Mouse (Mus musculus): ENCODE data around the gene Cxcl9. TPM values are rescaled to one million over a fixed set of nuclear protein-coding genes. Genes with fewer than 3 reads are reported as not detected.

Cxcl9 gene
- polyA plus RNA-seq, 1 experiment from 2014 or later, result not detected

- H3K27ac ChIP-seq, result no peak overlapping the region
- H3K4me1 ChIP-seq (replicated peaks), result peaks cover 19% of the 10 kb centered on the region
These were observed 15.7 kb downstream of the Cxcl9 start for GRCm38 (mm10) chr5:92312046-92312715.

GRCm38 (mm10) chr5:92309681-92310511 is 18.0 kb downstream of the Cxcl9 start, which contains the start of gene Sdad1:
Gene Sdad1 (minus strand): TSS chr5:92310479.
- peak within 1 kb of the TSS; percentile 71 for H3K4me2 ChIP-seq
- peak within 1 kb of the TSS; percentile 87 for H3K4me3 ChIP-seq
- peak within 1 kb of the TSS; percentile 79 for H3K9ac ChIP-seq
- peak within 1 kb of the TSS; percentile 65 for H3K27ac ChIP-seq
- no peaks in the 10 kb centered on the region for H3K27me3 ChIP-seq
- H3K9me3 ChIP-seq (replicated peaks), result no peaks in the 10 kb centered on the region
- peak; percentile 85 for ATAC-seq (replicated peaks; ENCODE audit: insufficient number of reproducible peaks, insufficient read depth, low FRiP score, low read depth)
- peaks cover 19% of the 10 kb centered on the region for H3K4me1 ChIP-seq (replicated peaks)
- WGBS, result 2% methylated on average over 41 of the region's 41 CpGs
- H3K36me3 ChIP-seq, result peaks cover 4% of the 10 kb centered on the region; the same call in 1 of the 2 replicates

More at GRCm38 (mm10) chr5:92312046-92312715, 15.7 kb downstream of the Cxcl9 start:
- H3K4me2 ChIP-seq, result no peak overlapping the region
- H3K27me3 ChIP-seq, result no peaks in the 10 kb centered on the region
- no peaks in the 10 kb centered on the region for H3K9me3 ChIP-seq (replicated peaks)
- no peaks in the 10 kb centered on the region for H3K36me3 ChIP-seq
- H3K4me3 ChIP-seq, result no peak overlapping the region
- 13% methylated on average over 13 of the region's 13 CpGs for WGBS
- no peak for ATAC-seq (replicated peaks; ENCODE audit: insufficient number of reproducible peaks, insufficient read depth, low FRiP score, low read depth)
- H3K9ac ChIP-seq, result no peak overlapping the region

GRCm38 (mm10) chr5:92304291-92304690 is 23.6 kb downstream of the Cxcl9 start:
- H3K4me1 ChIP-seq (replicated peaks), result peaks cover 11% of the 10 kb centered on the region
- whole genome bisulfite sequencing, result 72% methylated on average over 3 of the region's 3 CpGs
- no peaks in the 10 kb centered on the region for H3K9me3 ChIP-seq (replicated peaks)
- H3K27ac ChIP-seq, result no peak overlapping the region
- no peak overlapping the region for H3K4me3 ChIP-seq
- peaks cover 58% of the 10 kb centered on the region for H3K36me3 ChIP-seq
- H3K27me3 ChIP-seq, result no peaks in the 10 kb centered on the region
- no peak overlapping the region for H3K9ac ChIP-seq
- no peak for ATAC-seq (replicated peaks; ENCODE audit: insufficient number of reproducible peaks, insufficient read depth, low FRiP score, low read depth)
- H3K4me2 ChIP-seq, result no peak overlapping the region

- Histone ChIP-seq H3K4me3 (no peak overlapping the region), H3K27ac (no peak overlapping the region), H3K4me1 (replicated peaks) (no peaks in the 10 kb centered on the region), H3K4me2 (no peak overlapping the region), H3K9me3 (replicated peaks) (no peaks in the 10 kb centered on the region), H3K9ac (no peak overlapping the region), H3K36me3 (peaks cover 74% of the 10 kb centered on the region), H3K27me3 (no peaks in the 10 kb centered on the region)
- no peak for ATAC-seq (replicated peaks; ENCODE audit: insufficient number of reproducible peaks, insufficient read depth, low FRiP score, low read depth)
- 64% methylated on average over 13 of the region's 13 CpGs for WGBS
These were observed 25.6 kb downstream of the Cxcl9 start for GRCm38 (mm10) chr5:92302149-92302840.

- Histone ChIP-seq H3K4me2 (no peak overlapping the region), H3K4me3 (no peak overlapping the region), H3K4me1 (replicated peaks) (no peaks in the 10 kb centered on the region), H3K27ac (no peak overlapping the region), H3K27me3 (no peaks in the 10 kb centered on the region), H3K9ac (no peak overlapping the region), H3K36me3 (peaks cover 89% of the 10 kb centered on the region), H3K9me3 (replicated peaks) (no peaks in the 10 kb centered on the region)
- WGBS, result 82% methylated on average over 2 of the region's 2 CpGs
- ATAC-seq (replicated peaks; ENCODE audit: insufficient number of reproducible peaks, insufficient read depth, low FRiP score, low read depth), result no peak
These were observed 33.4 kb downstream of the Cxcl9 start for GRCm38 (mm10) chr5:92294525-92294924.

- Histone ChIP-seq H3K4me2 (no peak overlapping the region), H3K4me1 (replicated peaks) (no peaks in the 10 kb centered on the region), H3K27me3 (no peaks in the 10 kb centered on the region), H3K27ac (no peak overlapping the region), H3K9ac (no peak overlapping the region), H3K36me3 (peaks cover 92% of the 10 kb centered on the region), H3K9me3 (replicated peaks) (no peaks in the 10 kb centered on the region), H3K4me3 (no peak overlapping the region)
- WGBS, result 80% methylated on average over 6 of the region's 6 CpGs
- no peak for ATAC-seq (replicated peaks; ENCODE audit: insufficient number of reproducible peaks, insufficient read depth, low FRiP score, low read depth)
These were observed 36.0 kb downstream of the Cxcl9 start for GRCm38 (mm10) chr5:92291652-92292414.

GRCm38 (mm10) chr5:92287840-92288239 is 40.0 kb downstream of the Cxcl9 start:
- 73% methylated on average over 6 of the region's 6 CpGs for WGBS

GRCm38 (mm10) chr5:92283107-92283506 is 44.8 kb downstream of the Cxcl9 start:
- peak overlapping the region; percentile 21; the same call in 1 of the 2 replicates for H3K27ac ChIP-seq
- no peaks in the 10 kb centered on the region for H3K9me3 ChIP-seq (replicated peaks)
- peaks cover 29% of the 10 kb centered on the region for H3K36me3 ChIP-seq
- no peak overlapping the region for H3K9ac ChIP-seq
- no peak for ATAC-seq (replicated peaks; ENCODE audit: insufficient number of reproducible peaks, insufficient read depth, low FRiP score, low read depth)
- no peak overlapping the region for H3K4me3 ChIP-seq
- H3K27me3 ChIP-seq, result no peaks in the 10 kb centered on the region
- 45% methylated on average over 3 of the region's 3 CpGs for WGBS
- peaks cover 21% of the 10 kb centered on the region for H3K4me1 ChIP-seq (replicated peaks)
- no peak overlapping the region for H3K4me2 ChIP-seq

More at GRCm38 (mm10) chr5:92287840-92288239, 40.0 kb downstream of the Cxcl9 start:
- Histone ChIP-seq H3K4me3 (no peak overlapping the region), H3K27ac (no peak overlapping the region), H3K4me1 (replicated peaks) (peaks cover 7% of the 10 kb centered on the region), H3K9me3 (replicated peaks) (no peaks in the 10 kb centered on the region), H3K36me3 (peaks cover 73% of the 10 kb centered on the region), H3K4me2 (no peak overlapping the region), H3K9ac (no peak overlapping the region), H3K27me3 (no peaks in the 10 kb centered on the region)
- ATAC-seq (replicated peaks; ENCODE audit: insufficient number of reproducible peaks, insufficient read depth, low FRiP score, low read depth), result no peak

- H3K27ac ChIP-seq, result peak overlapping the region; percentile 21; the same call in 1 of the 2 replicates
- ATAC-seq (replicated peaks; ENCODE audit: insufficient number of reproducible peaks, insufficient read depth, low FRiP score, low read depth), result no peak
These were observed 45.3 kb downstream of the Cxcl9 start for GRCm38 (mm10) chr5:92282571-92282970.

GRCm38 (mm10) chr5:92278942-92279537 is 48.8 kb downstream of the Cxcl9 start:
- ATAC-seq (replicated peaks; ENCODE audit: insufficient number of reproducible peaks, insufficient read depth, low FRiP score, low read depth), result no peak
- WGBS, result 81% methylated on average over 10 of the region's 10 CpGs
- Histone ChIP-seq H3K9me3 (replicated peaks) (no peaks in the 10 kb centered on the region), H3K4me2 (no peak overlapping the region), H3K9ac (no peak overlapping the region), H3K27ac (no peak overlapping the region), H3K27me3 (peaks cover 13% of the 10 kb centered on the region; the same call in 1 of the 2 replicates), H3K4me1 (replicated peaks) (peaks cover 25% of the 10 kb centered on the region), H3K4me3 (no peak overlapping the region), H3K36me3 (no peaks in the 10 kb centered on the region)

More at GRCm38 (mm10) chr5:92282571-92282970, 45.3 kb downstream of the Cxcl9 start:
- no peak overlapping the region for H3K4me3 ChIP-seq
- WGBS, result 44% methylated on average over 4 of the region's 4 CpGs
- no peaks in the 10 kb centered on the region for H3K9me3 ChIP-seq (replicated peaks)
- peaks cover 22% of the 10 kb centered on the region for H3K4me1 ChIP-seq (replicated peaks)
- no peaks in the 10 kb centered on the region for H3K27me3 ChIP-seq
- no peak overlapping the region for H3K9ac ChIP-seq
- no peak overlapping the region for H3K4me2 ChIP-seq
- peaks cover 24% of the 10 kb centered on the region; the same call in 1 of the 2 replicates for H3K36me3 ChIP-seq
